Mouse (Mus musculus) c-Kit-positive CD71-positive TER-119-positive erythroid progenitor cells, embryonic 14.5 days (primary cell): ENCODE results near the gene Cers2.

Experiments
- DNase-seq: peaks from one replicate; pipeline ENCODE4 v3.0.0-alpha.2; 2013; ENCODE audit warnings: low spot score

Cers2 gene

GRCm38 (mm10) chr3:95314486-95315093, at the start of gene Cers2:
Gene Cers2 (plus strand): TSS chr3:95314791.
- peak; percentile 55 for DNase-seq

GRCm38 (mm10) chr3:95266052-95266451, 48.5 kb upstream of the Cers2 start:
- no peak for DNase-seq

- no peak for DNase-seq
Measured at GRCm38 (mm10) chr3:95267855-95268254, 46.7 kb upstream of the Cers2 start.

- DNase-seq, result no peak
Measured at GRCm38 (mm10) chr3:95269789-95270188, 44.8 kb upstream of the Cers2 start.

GRCm38 (mm10) chr3:95270766-95271364, 43.7 kb upstream of the Cers2 start:
- no peak for DNase-seq

GRCm38 (mm10) chr3:95273471-95273870, 41.1 kb upstream of the Cers2 start:
- no peak for DNase-seq

- DNase-seq, result no peak
Measured at GRCm38 (mm10) chr3:95274453-95274852, 40.1 kb upstream of the Cers2 start.

GRCm38 (mm10) chr3:95275161-95275560, 39.4 kb upstream of the Cers2 start:
- no peak for DNase-seq

- no peak for DNase-seq
Measured at GRCm38 (mm10) chr3:95276428-95276934, 38.1 kb upstream of the Cers2 start.

GRCm38 (mm10) chr3:95277149-95277551, 37.4 kb upstream of the Cers2 start:
- no peak for DNase-seq

GRCm38 (mm10) chr3:95280747-95281146, 33.8 kb upstream of the Cers2 start:
- no peak for DNase-seq

GRCm38 (mm10) chr3:95281216-95282126, 33.1 kb upstream of the Cers2 start, which contains the start of the genes Mindy1 and Prune1:
Gene Mindy1 (plus strand): TSS chr3:95281345.
Gene Prune1 (minus strand): TSS chr3:95282076.
- DNase-seq, result peak; percentile 98

- peak; percentile 59 for DNase-seq
Measured at GRCm38 (mm10) chr3:95282381-95282864, 32.2 kb upstream of the Cers2 start.

GRCm38 (mm10) chr3:95282865-95283588, 31.6 kb upstream of the Cers2 start:
- DNase-seq, result peak; percentile 78

GRCm38 (mm10) chr3:95283589-95283941, 31.0 kb upstream of the Cers2 start:
- DNase-seq, result no peak

- DNase-seq, result no peak
Measured at GRCm38 (mm10) chr3:95284062-95284461, 30.5 kb upstream of the Cers2 start.

- DNase-seq, result no peak
Measured at GRCm38 (mm10) chr3:95284501-95285281, 29.9 kb upstream of the Cers2 start.

GRCm38 (mm10) chr3:95285390-95285789, 29.2 kb upstream of the Cers2 start:
- no peak for DNase-seq

GRCm38 (mm10) chr3:95286011-95286410, 28.6 kb upstream of the Cers2 start:
- DNase-seq, result no peak

GRCm38 (mm10) chr3:95286510-95286909, 28.1 kb upstream of the Cers2 start:
- DNase-seq, result no peak

GRCm38 (mm10) chr3:95287541-95287940, 27.1 kb upstream of the Cers2 start:
- no peak for DNase-seq
